Mouse (Mus musculus) frontal cortex, postnatal 14 days (tissue): Measurements from ENCODE around the gene Tjp3.

Source experiments
- DNase-seq, 2 experiments: peaks; one replicate each; pipeline ENCODE4 v3.0.0; 2022; ENCODE audit warnings: low spot score in 2 of 2

Gene Tjp3

GRCm38 (mm10) chr10:81291511-81292104 lies at the start of gene Tjp3:
Tjp3 (minus strand) TSS chr10:81291581.
- DNase-seq: no peak

DNA sequence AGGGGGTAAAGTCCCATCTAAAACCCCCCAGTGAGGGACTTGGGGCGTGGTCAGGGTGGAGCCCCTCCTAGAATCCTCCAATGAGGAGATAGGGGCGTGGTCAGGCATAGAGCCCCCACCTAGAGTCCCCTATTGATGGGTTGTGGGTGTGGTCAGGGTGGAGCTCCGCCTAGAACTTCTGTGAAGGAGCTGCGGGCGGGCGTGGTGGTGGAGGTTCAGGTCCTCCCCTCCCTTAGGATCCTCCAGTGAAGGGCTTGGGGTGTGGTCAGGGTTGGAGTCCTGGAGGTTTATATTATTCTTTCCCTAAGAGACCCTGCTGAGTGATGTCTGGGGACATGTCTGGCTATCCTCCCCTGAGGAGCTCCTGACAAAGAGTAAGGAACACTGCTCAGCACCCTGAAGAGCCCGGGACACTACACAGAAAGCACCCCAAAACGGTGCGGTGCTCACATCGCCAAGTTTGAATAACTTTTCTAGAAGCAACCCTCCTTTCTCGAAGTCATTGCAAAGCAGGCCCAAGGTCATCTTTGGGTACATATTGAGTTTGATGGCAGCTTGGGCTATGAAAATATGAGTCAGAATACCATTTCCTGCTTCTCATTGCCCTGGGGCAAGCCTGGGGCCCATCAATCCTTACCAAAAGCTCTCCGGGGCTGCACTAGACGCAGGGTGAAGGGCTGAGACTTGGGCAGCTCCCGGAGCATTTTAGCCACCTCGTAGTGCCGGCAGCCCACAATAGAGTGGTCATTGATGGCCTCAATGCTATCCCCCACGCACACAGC lies 49.4 kb upstream of the Tjp3 start:
- no peak for DNase-seq

- no peak for DNase-seq
Measured at GRCm38 (mm10) chr10:81336558-81336957, 45.2 kb upstream of the Tjp3 start.

DNA sequence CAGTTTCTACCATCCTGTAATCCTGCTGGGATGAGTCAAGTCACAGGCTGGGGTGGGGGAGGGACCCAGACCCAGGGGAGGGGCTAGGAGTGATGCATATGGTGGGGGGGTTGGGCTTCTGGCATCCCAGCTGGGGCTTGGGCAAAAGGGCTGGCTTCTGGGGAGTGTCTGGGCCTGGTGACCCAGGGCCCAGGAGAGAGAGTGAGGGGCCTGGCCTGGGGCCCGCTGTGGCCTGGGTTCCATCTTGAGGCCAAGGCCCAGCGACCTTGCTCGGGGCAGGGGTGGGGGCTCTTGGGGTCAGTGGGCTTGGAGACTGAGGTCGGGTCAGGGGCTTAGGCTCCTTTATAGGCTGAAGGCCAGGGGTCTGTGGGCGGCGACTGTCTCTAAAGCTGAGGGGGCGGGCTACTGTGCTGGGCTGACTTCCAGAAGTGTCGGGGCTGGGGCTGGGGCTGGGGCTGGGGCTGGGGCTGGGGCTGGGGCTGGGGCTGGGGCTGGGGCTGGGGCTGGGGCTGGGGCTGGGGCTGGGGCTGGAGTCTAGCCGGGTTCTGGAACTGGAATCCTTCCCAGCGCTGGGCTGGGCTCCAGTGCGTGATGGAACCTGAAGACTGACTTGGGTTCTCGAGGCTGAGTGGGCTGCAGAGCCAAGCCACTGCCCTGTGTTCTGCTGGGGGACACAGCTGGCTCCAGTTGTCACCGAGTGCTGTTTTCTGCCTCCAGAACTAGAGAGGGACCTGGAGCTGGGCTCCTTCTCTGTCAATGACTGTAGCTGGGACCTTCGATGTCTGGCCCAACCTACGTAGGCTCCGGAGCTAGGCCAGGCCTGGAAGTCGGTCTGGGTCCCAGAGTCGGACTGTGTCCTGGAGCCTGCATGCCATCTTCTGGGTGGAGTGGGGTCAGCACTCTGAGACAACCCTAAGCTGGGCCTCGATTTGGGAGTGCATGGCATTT lies 44.3 kb upstream of the Tjp3 start:
- DNase-seq: no peak

- no peak for DNase-seq
Measured at GRCm38 (mm10) chr10:81334324-81334723, 42.9 kb upstream of the Tjp3 start.

DNA sequence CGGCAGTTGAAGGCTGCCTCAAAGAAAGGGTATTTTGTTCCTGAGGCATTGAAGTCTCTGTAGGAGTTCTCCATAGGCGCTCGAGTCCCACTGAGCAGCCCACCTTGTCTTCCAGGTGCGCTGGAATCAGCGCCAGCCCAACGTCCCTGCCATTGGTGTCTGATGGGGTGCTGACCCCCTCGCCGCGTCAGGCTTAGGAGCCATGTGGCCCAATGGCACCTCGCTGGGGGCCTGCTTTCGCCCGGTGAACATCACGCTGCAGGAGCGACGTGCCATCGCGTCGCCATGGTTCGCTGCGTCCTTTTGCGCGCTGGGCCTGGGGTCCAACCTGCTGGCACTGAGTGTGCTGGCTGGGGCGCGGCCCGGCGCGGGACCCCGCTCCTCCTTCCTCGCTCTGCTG lies 40.9 kb upstream of the Tjp3 start:
- DNase-seq: no peak

- no peak for DNase-seq
Measured at GRCm38 (mm10) chr10:81330007-81330406, 38.6 kb upstream of the Tjp3 start.

- no peak for DNase-seq
Measured at GRCm38 (mm10) chr10:81329194-81329975, 38.0 kb upstream of the Tjp3 start.

DNA sequence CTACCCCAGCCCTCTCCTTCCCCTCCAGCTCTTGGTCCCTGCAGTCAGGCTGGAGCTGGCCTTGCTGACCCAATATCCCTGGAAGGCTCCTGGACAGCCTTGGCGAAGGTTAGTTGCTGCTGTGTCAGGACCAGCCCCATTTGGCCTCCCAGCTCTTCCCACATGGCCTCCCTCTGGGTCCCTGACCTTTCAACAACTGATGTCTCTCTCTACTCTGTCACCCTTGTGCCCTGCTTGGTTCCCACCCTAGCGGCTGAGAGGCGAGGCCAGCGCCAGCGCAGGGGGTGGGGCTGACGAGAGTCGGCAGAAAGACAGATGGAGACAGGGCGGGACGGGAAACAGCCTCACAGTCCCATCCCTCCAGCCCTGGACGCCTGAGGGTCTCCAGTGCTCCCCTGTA lies 37.0 kb upstream of the Tjp3 start, which contains the start of gene Tbxa2r:
Gene Tbxa2r (plus strand): TSS at position 346 of the 400 bp plus-strand sequence.
- no peak for DNase-seq

DNA sequence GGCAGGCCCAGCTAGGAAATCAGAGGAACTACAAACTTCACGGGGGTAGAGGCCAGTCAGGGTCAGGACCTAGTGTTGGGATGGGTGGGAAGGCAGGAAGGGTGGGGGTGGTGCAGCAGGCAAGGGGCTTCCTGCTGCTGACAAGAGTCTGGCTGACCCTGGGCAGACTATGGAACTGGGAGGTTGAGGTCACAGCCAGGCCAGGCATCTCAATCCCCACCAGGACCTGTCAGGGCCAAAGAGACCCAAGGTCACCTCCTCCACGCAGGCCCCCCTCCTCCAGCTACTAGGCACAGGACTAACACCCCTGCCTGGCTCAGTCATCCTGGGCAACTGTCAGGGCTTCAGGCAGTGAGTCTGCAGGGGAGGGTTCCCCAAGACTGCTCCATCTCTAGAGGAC lies 36.6 kb upstream of the Tjp3 start:
- no peak for DNase-seq

- no peak for DNase-seq
Measured at GRCm38 (mm10) chr10:81326858-81327257, 35.5 kb upstream of the Tjp3 start.

GRCm38 (mm10) chr10:81325781-81326180 lies 34.4 kb upstream of the Tjp3 start:
- no peak for DNase-seq

GRCm38 (mm10) chr10:81325176-81325575 lies 33.8 kb upstream of the Tjp3 start:
- no peak for DNase-seq

- no peak for DNase-seq
Measured at GRCm38 (mm10) chr10:81323791-81324530, 32.6 kb upstream of the Tjp3 start.

DNA sequence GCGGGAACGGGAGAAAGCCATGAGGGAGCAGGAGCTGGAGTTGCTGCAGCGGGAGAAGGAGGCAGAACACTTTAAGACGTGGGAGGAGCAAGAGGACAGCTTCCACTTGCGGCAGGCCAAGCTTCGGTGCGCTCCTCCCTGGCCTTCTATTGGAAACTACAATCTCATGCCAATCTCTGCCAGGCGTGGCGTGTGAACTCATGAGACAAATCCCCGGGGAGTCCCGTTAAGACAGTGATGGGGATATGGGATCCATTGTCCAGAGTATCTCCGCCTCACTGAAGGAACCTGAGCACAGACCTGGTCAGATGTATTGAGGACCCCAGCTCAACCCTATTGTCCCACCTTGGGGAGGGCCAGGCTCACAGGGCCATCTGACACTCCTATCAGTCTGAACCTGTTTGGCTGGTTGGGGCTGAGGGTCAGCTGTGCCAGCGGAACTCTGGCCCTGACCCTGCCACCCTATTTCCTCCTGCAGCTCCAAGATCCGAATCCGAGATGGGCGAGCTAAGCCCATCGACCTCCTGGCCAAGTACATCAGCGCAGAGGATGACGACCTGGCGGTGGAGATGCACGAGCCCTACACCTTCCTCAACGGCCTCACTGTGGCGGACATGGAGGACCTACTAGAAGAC lies 31.9 kb upstream of the Tjp3 start:
- DNase-seq: no peak

DNA sequence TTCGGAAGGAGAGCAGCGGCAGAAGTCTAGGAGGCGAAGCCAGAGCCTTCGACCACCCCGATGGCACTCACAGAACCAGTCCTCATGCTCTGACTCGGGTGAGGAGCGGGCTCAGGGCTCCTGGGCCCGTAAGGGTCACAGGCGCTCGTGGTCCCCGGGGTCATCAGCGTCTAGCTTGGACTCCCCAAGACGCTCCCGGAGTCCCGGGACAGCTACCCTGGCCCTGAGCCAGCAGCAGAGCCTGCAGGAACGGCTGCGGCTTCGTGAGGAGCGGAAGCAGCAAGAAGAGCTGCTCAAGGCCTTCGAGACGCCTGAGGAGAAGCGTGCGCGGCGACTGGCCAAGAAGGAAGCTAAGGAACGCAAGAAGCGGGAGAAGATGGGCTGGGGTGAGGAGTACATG lies 31.1 kb upstream of the Tjp3 start:
- DNase-seq: no peak

GRCm38 (mm10) chr10:81321436-81321835 lies 30.1 kb upstream of the Tjp3 start:
- no peak for DNase-seq

DNA sequence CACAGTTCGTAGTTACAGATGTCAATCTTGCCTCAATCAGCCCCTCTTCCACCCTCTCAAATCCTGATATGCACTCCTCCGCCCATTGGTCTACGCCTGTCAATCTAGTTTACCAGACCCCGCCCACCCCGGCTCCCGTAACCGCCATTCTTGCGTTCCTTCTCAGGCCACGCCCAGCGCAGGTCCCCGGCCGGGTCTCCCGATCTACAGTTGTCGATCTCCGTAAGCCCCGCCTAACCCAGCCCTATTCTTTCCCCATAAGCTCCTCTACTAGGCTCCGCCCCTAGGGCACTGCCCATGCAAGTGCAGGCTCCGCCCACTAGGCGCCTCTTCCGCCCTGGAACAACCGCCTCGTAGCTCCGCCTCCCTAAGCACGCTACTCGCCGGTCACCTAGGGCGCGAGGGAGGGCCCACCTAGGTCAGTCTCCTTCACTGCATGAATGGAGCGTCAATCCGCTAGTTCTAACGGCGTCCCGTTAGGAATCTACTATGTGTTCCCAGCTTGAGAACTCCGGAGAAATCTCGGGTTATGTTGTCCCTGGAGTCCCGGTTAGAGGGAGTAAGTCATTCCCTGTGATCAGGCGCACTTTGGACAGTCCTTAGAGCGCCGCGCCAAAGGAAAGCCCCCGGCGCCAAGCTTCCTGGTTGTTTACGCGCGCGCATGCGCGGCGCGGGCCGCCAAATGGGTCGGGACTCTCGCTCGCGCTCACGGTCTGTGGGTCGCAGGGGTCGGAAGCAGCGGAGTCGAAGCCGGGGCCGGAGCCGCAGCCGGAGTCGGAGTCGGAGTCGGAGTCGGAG lies 29.4 kb upstream of the Tjp3 start, which contains the start of gene Cactin:
Gene Cactin (plus strand): TSS at position 554 of the 798 bp plus-strand sequence.
- DNase-seq: peak; percentile 99 to 100
